Mouse (Mus musculus): ENCODE data around the gene Dnah1. TPM values are rescaled to one million over a fixed set of nuclear protein-coding genes. Genes with fewer than 3 reads are reported as not detected.

Dnah1 gene
- polyA plus RNA-seq, 1 experiment from 2014 or later: 4.6 TPM

GRCm38 (mm10) chr14:31330957-31331356 lies 7.3 kb upstream of the Dnah1 start:
- no peak overlapping the region for H3K4me3 ChIP-seq
- H3K36me3 ChIP-seq: no peaks in the 10 kb centered on the region
- WGBS: 77% methylated on average over 4 of the region's 4 CpGs
- H3K27ac ChIP-seq (replicated peaks): no peak overlapping the region
- no peak overlapping the region for H3K9ac ChIP-seq
- H3K4me2 ChIP-seq: no peak overlapping the region
- H3K9me3 ChIP-seq: no peaks in the 10 kb centered on the region
- no peaks in the 10 kb centered on the region for H3K27me3 ChIP-seq
- peaks cover 7% of the 10 kb centered on the region for H3K4me1 ChIP-seq (replicated peaks)
- ATAC-seq (ENCODE audit: low FRiP score, low read depth): no peak

- Histone ChIP-seq H3K27me3 (no peaks in the 10 kb centered on the region), H3K9me3 (no peaks in the 10 kb centered on the region), H3K4me3 (no peak overlapping the region), H3K4me2 (no peak overlapping the region), H3K4me1 (replicated peaks) (no peaks in the 10 kb centered on the region), H3K27ac (replicated peaks) (no peak overlapping the region), H3K9ac (no peak overlapping the region), H3K36me3 (no peaks in the 10 kb centered on the region)
- WGBS: 60% methylated on average over 2 of the region's 2 CpGs
- no peak for ATAC-seq (ENCODE audit: low FRiP score, low read depth)
Observed at GRCm38 (mm10) chr14:31329741-31330140, 6.0 kb upstream of the Dnah1 start.

- Histone ChIP-seq H3K4me2 (no peak overlapping the region), H3K9me3 (no peaks in the 10 kb centered on the region), H3K4me1 (replicated peaks) (0 out of 2 replicates have a peak, but pooled peaks cover 3% of the 10 kb centered on the region), H3K27me3 (no peaks in the 10 kb centered on the region), H3K36me3 (no peaks in the 10 kb centered on the region), H3K27ac (replicated peaks) (no peak overlapping the region), H3K9ac (no peak overlapping the region), H3K4me3 (no peak overlapping the region)
- ATAC-seq (ENCODE audit: low FRiP score, low read depth): no peak
- 79% methylated on average over 4 of the region's 4 CpGs for WGBS
Observed at GRCm38 (mm10) chr14:31327681-31328080, 4.0 kb upstream of the Dnah1 start.

- H3K9me3 ChIP-seq: no peaks in the 10 kb centered on the region
- H3K27me3 ChIP-seq: no peaks in the 10 kb centered on the region
- ATAC-seq (ENCODE audit: low FRiP score, low read depth): no peak
- no peaks in the 10 kb centered on the region for H3K36me3 ChIP-seq
- no peak overlapping the region for H3K4me3 ChIP-seq
- H3K4me1 ChIP-seq (replicated peaks): 0 out of 2 replicates have a peak, but pooled peaks cover 3% of the 10 kb centered on the region
- no peak overlapping the region for H3K27ac ChIP-seq (replicated peaks)
- no peak overlapping the region for H3K9ac ChIP-seq
- 89% methylated on average over 1 of the region's 1 CpGs for WGBS
- no peak overlapping the region for H3K4me2 ChIP-seq
Observed at GRCm38 (mm10) chr14:31327196-31327595, 3.5 kb upstream of the Dnah1 start.

- Histone ChIP-seq H3K4me3 (no peak overlapping the region), H3K36me3 (no peaks in the 10 kb centered on the region), H3K9ac (no peak overlapping the region), H3K9me3 (no peaks in the 10 kb centered on the region), H3K4me2 (no peak overlapping the region), H3K27me3 (no peaks in the 10 kb centered on the region), H3K4me1 (replicated peaks) (0 out of 2 replicates have a peak, but pooled peaks cover 3% of the 10 kb centered on the region), H3K27ac (replicated peaks) (no peak overlapping the region)
- 83% methylated on average over 7 of the region's 7 CpGs for WGBS
- ATAC-seq (ENCODE audit: low FRiP score, low read depth): no peak
Observed at GRCm38 (mm10) chr14:31326770-31327169, 3.1 kb upstream of the Dnah1 start.

GRCm38 (mm10) chr14:31325551-31325950 lies 1.9 kb upstream of the Dnah1 start:
- WGBS: 53% methylated on average over 5 of the region's 5 CpGs
- Histone ChIP-seq H3K27me3 (no peaks in the 10 kb centered on the region), H3K4me1 (replicated peaks) (0 out of 2 replicates have a peak, but pooled peaks cover 3% of the 10 kb centered on the region), H3K27ac (replicated peaks) (no peak overlapping the region), H3K9ac (no peak overlapping the region), H3K9me3 (no peaks in the 10 kb centered on the region), H3K36me3 (no peaks in the 10 kb centered on the region), H3K4me3 (no peak overlapping the region), H3K4me2 (no peak overlapping the region)
- ATAC-seq (ENCODE audit: low FRiP score, low read depth): no peak

GRCm38 (mm10) chr14:31324851-31325250 lies 1.2 kb upstream of the Dnah1 start:
- 72% methylated on average over 10 of the region's 10 CpGs for WGBS
- ATAC-seq (ENCODE audit: low FRiP score, low read depth): no peak

GRCm38 (mm10) chr14:31323189-31323588 lies 507 bp downstream of the Dnah1 start:
- Histone ChIP-seq H3K4me2 (peak overlapping the region; percentile 59), H3K9me3 (no peaks in the 10 kb centered on the region), H3K9ac (no peak overlapping the region; the same call in 1 of the 2 replicates), H3K4me3 (peak overlapping the region; percentile 28; the same call in 1 of the 2 replicates), H3K27ac (replicated peaks) (no peak overlapping the region), H3K4me1 (replicated peaks) (0 out of 2 replicates have a peak, but pooled peaks cover 3% of the 10 kb centered on the region), H3K36me3 (no peaks in the 10 kb centered on the region), H3K27me3 (no peaks in the 10 kb centered on the region)
- WGBS: 77% methylated on average over 4 of the region's 4 CpGs
- ATAC-seq (ENCODE audit: low FRiP score, low read depth): no peak

More at GRCm38 (mm10) chr14:31324851-31325250, 1.2 kb upstream of the Dnah1 start:
- no peaks in the 10 kb centered on the region for H3K36me3 ChIP-seq
- H3K4me1 ChIP-seq (replicated peaks): 0 out of 2 replicates have a peak, but pooled peaks cover 3% of the 10 kb centered on the region
- H3K9me3 ChIP-seq: no peaks in the 10 kb centered on the region
- no peak overlapping the region for H3K27ac ChIP-seq (replicated peaks)
- H3K27me3 ChIP-seq: no peaks in the 10 kb centered on the region
- H3K4me3 ChIP-seq: no peak overlapping the region
- H3K9ac ChIP-seq: no peak overlapping the region
- no peak overlapping the region for H3K4me2 ChIP-seq

GRCm38 (mm10) chr14:31322191-31322590 lies 1.5 kb downstream of the Dnah1 start:
- no peak overlapping the region for H3K4me2 ChIP-seq
- no peak overlapping the region for H3K4me3 ChIP-seq
- H3K9ac ChIP-seq: no peak overlapping the region
- no peaks in the 10 kb centered on the region for H3K27me3 ChIP-seq
- H3K4me1 ChIP-seq (replicated peaks): 0 out of 2 replicates have a peak, but pooled peaks cover 3% of the 10 kb centered on the region
- no peak for ATAC-seq (ENCODE audit: low FRiP score, low read depth)
- WGBS: 86% methylated on average over 3 of the region's 3 CpGs
- H3K9me3 ChIP-seq: no peaks in the 10 kb centered on the region
- H3K27ac ChIP-seq (replicated peaks): no peak overlapping the region
- H3K36me3 ChIP-seq: no peaks in the 10 kb centered on the region

- 83% methylated on average over 11 of the region's 11 CpGs for WGBS
- Histone ChIP-seq H3K36me3 (no peaks in the 10 kb centered on the region), H3K4me2 (no peak overlapping the region), H3K27me3 (no peaks in the 10 kb centered on the region), H3K27ac (replicated peaks) (no peak overlapping the region), H3K4me3 (no peak overlapping the region), H3K4me1 (replicated peaks) (0 out of 2 replicates have a peak, but pooled peaks cover 3% of the 10 kb centered on the region), H3K9me3 (no peaks in the 10 kb centered on the region), H3K9ac (no peak overlapping the region)
- ATAC-seq (ENCODE audit: low FRiP score, low read depth): no peak
Observed at GRCm38 (mm10) chr14:31321181-31321580, 2.5 kb downstream of the Dnah1 start.

GRCm38 (mm10) chr14:31319546-31319945 lies 4.2 kb downstream of the Dnah1 start:
- no peak for ATAC-seq (ENCODE audit: low FRiP score, low read depth)
- WGBS: 89% methylated on average over 10 of the region's 10 CpGs
- Histone ChIP-seq H3K9me3 (no peaks in the 10 kb centered on the region), H3K4me1 (replicated peaks) (0 out of 2 replicates have a peak, but pooled peaks cover 3% of the 10 kb centered on the region), H3K27ac (replicated peaks) (no peak overlapping the region), H3K9ac (no peak overlapping the region), H3K36me3 (no peaks in the 10 kb centered on the region), H3K4me2 (no peak overlapping the region), H3K4me3 (no peak overlapping the region), H3K27me3 (no peaks in the 10 kb centered on the region)

- Histone ChIP-seq H3K4me2 (no peak overlapping the region), H3K9me3 (no peaks in the 10 kb centered on the region), H3K36me3 (no peaks in the 10 kb centered on the region), H3K4me3 (no peak overlapping the region), H3K4me1 (replicated peaks) (no peaks in the 10 kb centered on the region), H3K27me3 (no peaks in the 10 kb centered on the region), H3K9ac (no peak overlapping the region), H3K27ac (replicated peaks) (no peak overlapping the region)
- no peak for ATAC-seq (ENCODE audit: low FRiP score, low read depth)
- 87% methylated on average over 3 of the region's 3 CpGs for WGBS
Observed at GRCm38 (mm10) chr14:31317754-31318153, 5.9 kb downstream of the Dnah1 start.

- no peak for ATAC-seq (ENCODE audit: low FRiP score, low read depth)
Observed at GRCm38 (mm10) chr14:31316613-31317012, 7.1 kb downstream of the Dnah1 start.

More at GRCm38 (mm10) chr14:31316613-31317012, 7.1 kb downstream of the Dnah1 start:
- WGBS: 77% methylated on average over 12 of the region's 12 CpGs
- Histone ChIP-seq H3K27ac (replicated peaks) (no peak overlapping the region), H3K4me2 (no peak overlapping the region), H3K4me3 (no peak overlapping the region), H3K9me3 (no peaks in the 10 kb centered on the region), H3K27me3 (no peaks in the 10 kb centered on the region), H3K36me3 (no peaks in the 10 kb centered on the region), H3K9ac (no peak overlapping the region), H3K4me1 (replicated peaks) (no peaks in the 10 kb centered on the region)

Measured in hindbrain, embryonic 15.5 days (tissue).